Mouse (Mus musculus) neural tube, embryonic 13.5 days (tissue): Measurements from ENCODE around the gene Zdhhc7. TPM values are rescaled to one million over a fixed set of nuclear protein-coding genes. Genes with fewer than 3 reads are reported as not detected.

ENCODE experiments used
- ATAC-seq: fragments of 200-750 bp; cut with Nextera tagmentation; 2 replicates; pipeline ENCODE4 v1.8.0; 2017; ENCODE audit warnings: low read depth, mild to moderate bottlenecking, moderate TSS enrichment, moderate library complexity
- H3K27ac ChIP-seq: fragments of 300-500 bp; sonication (generic); replicated peaks from 2 replicates; pipeline ENCODE4 v1.5.1; 2015; ENCODE audit warnings: moderate library complexity, mild to moderate bottlenecking, inconsistent platforms
- H3K27me3 ChIP-seq: fragments of 300-500 bp; sonication (generic); 2 replicates; pipeline ENCODE4 v1.6.1; 2015; ENCODE audit warnings: mild to moderate bottlenecking, inconsistent platforms
- H3K36me3 ChIP-seq: fragments of 300-500 bp; sonication (generic); 2 replicates; pipeline ENCODE4 v1.6.1; 2015; ENCODE audit warnings: mild to moderate bottlenecking, inconsistent platforms
- H3K4me1 ChIP-seq: fragments of 300-500 bp; sonication (generic); replicated peaks from 2 replicates; pipeline ENCODE4 v1.6.1; 2015; ENCODE audit warnings: inconsistent platforms
- H3K4me2 ChIP-seq: fragments of 300-500 bp; sonication (generic); 2 replicates; pipeline ENCODE4 v1.6.1; 2015; ENCODE audit warnings: inconsistent platforms, mild to moderate bottlenecking, moderate library complexity
- H3K4me3 ChIP-seq: fragments of 300-500 bp; sonication (generic); 2 replicates; pipeline ENCODE4 v1.5.1; 2015; ENCODE audit warnings: mild to moderate bottlenecking, inconsistent platforms
- H3K9ac ChIP-seq: fragments of 300-500 bp; sonication (generic); 2 replicates; pipeline ENCODE4 v1.6.1; 2015; ENCODE audit warnings: moderate library complexity, mild to moderate bottlenecking, inconsistent platforms
- H3K9me3 ChIP-seq: fragments of 300-500 bp; sonication (generic); 2 replicates; pipeline ENCODE4 v1.6.1; 2016; ENCODE audit warnings: inconsistent platforms
- WGBS: fragments of 180-500 bp; shearing (Covaris S2); methylation state at CpG from one replicate; pipeline ENCODE4 v1.1.7; 2015; 5-methylcytosine and 5-hydroxymethylcytosine counted together
- polyA plus RNA-seq: library from polyadenylated mRNA; unstranded; fragments of >200 nt; fragmentation: Nextera tagmentation; extraction: Ambion mirVana; gene quantifications from 2 replicates; pipeline ENCODE4 v1.2.1, GENCODE M21; 2015

The Zdhhc7 gene
- polyA plus RNA-seq, 1 experiment from 2014 or later, result 30.4 TPM

GRCm38 (mm10) chr8:120113306-120113705, 12.0 kb upstream of the Zdhhc7 start:
- peak overlapping the region; percentile 50 for H3K4me3 ChIP-seq
- peak overlapping the region; percentile 90 for H3K27ac ChIP-seq
- H3K9me3 ChIP-seq, result no peaks in the 10 kb centered on the region
- peaks cover 20% of the 10 kb centered on the region for H3K4me1 ChIP-seq
- H3K4me2 ChIP-seq, result peak overlapping the region; percentile 78
- H3K36me3 ChIP-seq, result no peaks in the 10 kb centered on the region
- peaks cover 20% of the 10 kb centered on the region for H3K27me3 ChIP-seq
- peak; percentile 25; the same call in 1 of the 2 replicates for ATAC-seq
- 5% methylated on average over 10 of the region's 10 CpGs for WGBS
- H3K9ac ChIP-seq, result peak overlapping the region; percentile 75

- H3K27me3 ChIP-seq, result peaks cover 20% of the 10 kb centered on the region
- no peaks in the 10 kb centered on the region for H3K9me3 ChIP-seq
- H3K9ac ChIP-seq, result no peak overlapping the region
- no peak overlapping the region for H3K27ac ChIP-seq
- no peak overlapping the region for H3K4me2 ChIP-seq
- ATAC-seq, result no peak
- peaks cover 20% of the 10 kb centered on the region for H3K4me1 ChIP-seq
- WGBS, result 81% methylated on average over 5 of the region's 5 CpGs
- no peak overlapping the region for H3K4me3 ChIP-seq
- H3K36me3 ChIP-seq, result no peaks in the 10 kb centered on the region
Measured at GRCm38 (mm10) chr8:120112535-120112934, 11.3 kb upstream of the Zdhhc7 start.

GRCm38 (mm10) chr8:120111382-120111781, 10.1 kb upstream of the Zdhhc7 start:
- no peaks in the 10 kb centered on the region for H3K9me3 ChIP-seq
- peaks cover 20% of the 10 kb centered on the region for H3K4me1 ChIP-seq
- H3K9ac ChIP-seq, result no peak overlapping the region
- no peak for ATAC-seq
- H3K27ac ChIP-seq, result no peak overlapping the region
- H3K4me3 ChIP-seq, result no peak overlapping the region
- H3K27me3 ChIP-seq, result peaks cover 16% of the 10 kb centered on the region
- no peaks in the 10 kb centered on the region for H3K36me3 ChIP-seq
- H3K4me2 ChIP-seq, result no peak overlapping the region
- WGBS, result 62% methylated on average over 4 of the region's 4 CpGs

GRCm38 (mm10) chr8:120110966-120111365, 9.7 kb upstream of the Zdhhc7 start:
- H3K27ac ChIP-seq, result no peak overlapping the region
- no peak overlapping the region for H3K4me2 ChIP-seq
- no peaks in the 10 kb centered on the region for H3K9me3 ChIP-seq
- peaks cover 12% of the 10 kb centered on the region for H3K27me3 ChIP-seq
- 0 out of 2 replicates have a peak, but pooled peaks cover 3% of the 10 kb centered on the region for H3K36me3 ChIP-seq
- no peak for ATAC-seq
- no peak overlapping the region for H3K4me3 ChIP-seq
- whole genome bisulfite sequencing, result 74% methylated on average over 4 of the region's 4 CpGs
- H3K4me1 ChIP-seq, result peaks cover 20% of the 10 kb centered on the region
- H3K9ac ChIP-seq, result no peak overlapping the region

- 16% methylated on average over 3 of the region's 3 CpGs for WGBS
- no peaks in the 10 kb centered on the region for H3K9me3 ChIP-seq
- no peak overlapping the region for H3K27ac ChIP-seq
- no peak overlapping the region for H3K4me2 ChIP-seq
- H3K27me3 ChIP-seq, result no peaks in the 10 kb centered on the region
- H3K4me1 ChIP-seq, result peaks cover 9% of the 10 kb centered on the region
- no peak for ATAC-seq
- H3K36me3 ChIP-seq, result 0 out of 2 replicates have a peak, but pooled peaks cover 3% of the 10 kb centered on the region
- H3K9ac ChIP-seq, result no peak overlapping the region
- no peak overlapping the region for H3K4me3 ChIP-seq
Measured at GRCm38 (mm10) chr8:120109149-120109548, 7.9 kb upstream of the Zdhhc7 start.

- no peak for ATAC-seq
- Histone ChIP-seq H3K4me3 (no peak overlapping the region), H3K27ac (0 out of 2 replicates have a peak overlapping the region, but pooled peaks have one; percentile 1), H3K4me2 (no peak overlapping the region), H3K27me3 (no peaks in the 10 kb centered on the region), H3K36me3 (0 out of 2 replicates have a peak, but pooled peaks cover 3% of the 10 kb centered on the region), H3K4me1 (peaks cover 25% of the 10 kb centered on the region), H3K9ac (no peak overlapping the region; the same call in 1 of the 2 replicates), H3K9me3 (no peaks in the 10 kb centered on the region)
- 57% methylated on average over 9 of the region's 9 CpGs for WGBS
Measured at GRCm38 (mm10) chr8:120104721-120105272, 3.5 kb upstream of the Zdhhc7 start.

- 90% methylated on average over 9 of the region's 9 CpGs for WGBS
- Histone ChIP-seq H3K9ac (no peak overlapping the region), H3K4me1 (peaks cover 32% of the 10 kb centered on the region), H3K27me3 (no peaks in the 10 kb centered on the region), H3K4me3 (no peak overlapping the region), H3K27ac (peak overlapping the region; percentile 1; the same call in 1 of the 2 replicates), H3K9me3 (no peaks in the 10 kb centered on the region), H3K4me2 (no peak overlapping the region), H3K36me3 (0 out of 2 replicates have a peak, but pooled peaks cover 3% of the 10 kb centered on the region)
- ATAC-seq, result no peak
Measured at GRCm38 (mm10) chr8:120103916-120104315, 2.6 kb upstream of the Zdhhc7 start.

- H3K4me2 ChIP-seq, result peak overlapping the region; percentile 88
- no peak for ATAC-seq
- H3K4me1 ChIP-seq, result peaks cover 35% of the 10 kb centered on the region
- no peaks in the 10 kb centered on the region for H3K36me3 ChIP-seq
- H3K9me3 ChIP-seq, result no peaks in the 10 kb centered on the region
- 2% methylated on average over 22 of the region's 25 CpGs for WGBS
- peak overlapping the region; percentile 92 for H3K27ac ChIP-seq
- no peaks in the 10 kb centered on the region for H3K27me3 ChIP-seq
- H3K9ac ChIP-seq, result peak overlapping the region; percentile 84
- peak overlapping the region; percentile 78 for H3K4me3 ChIP-seq
Measured at GRCm38 (mm10) chr8:120100388-120101067, 754 bp downstream of the Zdhhc7 start.

GRCm38 (mm10) chr8:120096486-120096885, 4.8 kb downstream of the Zdhhc7 start:
- Histone ChIP-seq H3K4me2 (no peak overlapping the region), H3K4me1 (peaks cover 18% of the 10 kb centered on the region), H3K9me3 (no peaks in the 10 kb centered on the region), H3K27ac (no peak overlapping the region), H3K27me3 (no peaks in the 10 kb centered on the region), H3K4me3 (no peak overlapping the region), H3K36me3 (peaks cover 26% of the 10 kb centered on the region), H3K9ac (no peak overlapping the region)
- ATAC-seq, result no peak
- WGBS, result 84% methylated on average over 2 of the region's 2 CpGs

GRCm38 (mm10) chr8:120094801-120095200, 6.5 kb downstream of the Zdhhc7 start:
- Histone ChIP-seq H3K9me3 (no peaks in the 10 kb centered on the region), H3K27ac (no peak overlapping the region), H3K4me3 (no peak overlapping the region), H3K27me3 (no peaks in the 10 kb centered on the region), H3K4me2 (no peak overlapping the region), H3K9ac (no peak overlapping the region), H3K36me3 (peaks cover 41% of the 10 kb centered on the region), H3K4me1 (peaks cover 10% of the 10 kb centered on the region)
- ATAC-seq, result no peak
- WGBS, result 86% methylated on average over 10 of the region's 10 CpGs

- Histone ChIP-seq H3K27ac (no peak overlapping the region), H3K27me3 (no peaks in the 10 kb centered on the region), H3K9me3 (no peaks in the 10 kb centered on the region), H3K4me2 (no peak overlapping the region), H3K4me3 (no peak overlapping the region), H3K36me3 (peaks cover 49% of the 10 kb centered on the region), H3K9ac (no peak overlapping the region), H3K4me1 (0 out of 2 replicates have a peak, but pooled peaks cover 3% of the 10 kb centered on the region)
- WGBS, result 96% methylated on average over 3 of the region's 3 CpGs
- ATAC-seq, result no peak
Measured at GRCm38 (mm10) chr8:120093103-120093502, 8.2 kb downstream of the Zdhhc7 start.

GRCm38 (mm10) chr8:120091032-120091431, 10.2 kb downstream of the Zdhhc7 start:
- WGBS, result 93% methylated on average over 3 of the region's 3 CpGs
- ATAC-seq, result no peak
- no peak overlapping the region for H3K27ac ChIP-seq
- H3K4me3 ChIP-seq, result no peak overlapping the region
- no peak overlapping the region for H3K9ac ChIP-seq
- no peaks in the 10 kb centered on the region for H3K9me3 ChIP-seq
- H3K27me3 ChIP-seq, result no peaks in the 10 kb centered on the region
- peaks cover 69% of the 10 kb centered on the region for H3K36me3 ChIP-seq
- 0 out of 2 replicates have a peak, but pooled peaks cover 3% of the 10 kb centered on the region for H3K4me1 ChIP-seq
- H3K4me2 ChIP-seq, result no peak overlapping the region
